Mouse (Mus musculus): ENCODE data around the gene Vmn1r234.
A peak's percentile ranks its signal among the peaks of the same experiment; 100 is the strongest.
"Not testable (repeated sequence)": the region's sequence is repeated elsewhere in the genome, so short reads cannot be mapped to it uniquely, and the experiment has no call there.

Vmn1r234 gene

GRCm38 (mm10) chr17:21225787-21226186, at the start of gene Vmn1r234:
TSS of gene Vmn1r234 (plus strand) at chr17:21226087.
- DNase-seq (ENCODE audit: low read depth, low spot score): no peak

DNA sequence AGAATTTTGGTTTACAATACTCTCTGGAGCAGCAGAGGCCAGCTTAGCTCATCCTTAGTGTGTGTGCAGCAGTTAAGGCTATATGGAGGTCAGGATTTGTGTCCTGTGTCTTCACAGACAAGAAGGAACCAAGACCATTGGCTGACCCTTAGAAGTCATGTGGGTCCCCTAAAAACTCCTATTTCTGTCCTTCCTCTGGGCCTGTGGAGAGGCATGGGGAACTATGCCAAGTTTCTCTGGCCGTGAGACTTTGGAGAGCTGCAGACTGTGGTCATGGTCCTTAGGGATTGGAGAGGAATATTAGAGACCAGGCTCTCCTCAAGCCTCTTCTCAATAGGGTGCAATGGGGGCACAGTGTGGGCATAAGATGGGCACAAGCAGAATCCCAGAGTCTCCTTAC, 14.8 kb upstream of the Vmn1r234 start:
- DNase-seq (ENCODE audit: low read depth, low spot score): not testable (repeated sequence)

GRCm38 (mm10) chr17:21231654-21232053, 5.8 kb downstream of the Vmn1r234 start:
- peak; percentile 60 for DNase-seq (ENCODE audit: low read depth, low spot score)

DNA sequence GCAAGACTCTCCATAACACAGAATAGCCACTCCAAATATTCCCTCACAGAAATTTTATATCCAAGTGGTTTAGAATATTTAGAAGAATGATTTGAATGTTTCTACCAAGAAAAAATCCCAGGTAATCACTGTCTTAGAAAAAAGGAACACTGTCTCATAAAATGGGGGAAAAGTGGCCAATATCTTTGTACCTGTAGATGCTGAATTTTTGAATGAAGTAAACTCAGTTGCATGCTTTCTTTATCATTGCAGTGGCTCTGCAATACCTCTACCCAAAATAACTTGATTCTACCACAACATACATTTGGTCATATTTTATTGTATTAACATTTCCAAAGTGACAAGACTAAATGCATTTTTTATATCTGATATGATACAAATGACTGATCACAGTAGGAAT, 30.2 kb downstream of the Vmn1r234 start, which contains the start of gene Vmn1r235:
Gene Vmn1r235, plus strand, starts transcription at position 301 of the 400 bp plus-strand sequence.
- DNase-seq (ENCODE audit: low read depth, low spot score): no peak

DNA sequence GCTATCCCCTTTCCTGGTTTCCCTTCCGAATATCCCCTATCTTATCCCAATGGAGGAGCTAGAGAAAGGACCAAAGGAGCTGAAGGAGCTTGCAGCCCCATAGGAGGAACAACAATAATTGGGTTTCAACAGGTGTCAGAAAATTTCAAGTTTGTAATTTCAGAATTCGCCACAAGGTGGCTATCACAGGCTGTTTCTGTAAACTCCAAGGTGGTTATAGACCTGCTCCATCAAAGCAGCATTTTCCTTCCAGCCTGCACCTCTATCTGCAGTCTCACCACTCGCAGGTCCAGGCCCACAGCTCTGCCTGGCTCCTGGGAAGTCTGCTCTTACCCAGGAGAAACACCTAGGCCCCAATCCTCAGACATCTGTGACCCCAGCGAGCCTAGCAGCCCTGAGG, 46.2 kb downstream of the Vmn1r234 start:
- DNase-seq (ENCODE audit: low read depth, low spot score): peak; percentile 71

GRCm38 (mm10) chr17:21282642-21283041, 56.8 kb downstream of the Vmn1r234 start, which contains the start of gene Vmn1r236:
TSS of gene Vmn1r236 (plus strand) at chr17:21282942.
- DNase-seq (ENCODE audit: low read depth, low spot score): no peak

- DNase-seq (ENCODE audit: low read depth, low spot score): no peak
Measured at GRCm38 (mm10) chr17:21284395-21284794, 58.5 kb downstream of the Vmn1r234 start.

Measured in mesoderm, embryonic 11.5 days (tissue).